Mouse (Mus musculus): ENCODE results near the gene Timp3.

- TF ChIP-seq CTCF (conservative IDR thresholded peaks at IDR 0.05; ENCODE audit: low read length), result no peak
- TF ChIP-seq POU5F1 (IDR thresholded peaks at IDR 0.05; ENCODE audit: borderline replicate concordance, low read length), result no peak
Measured at GRCm38 (mm10) chr10:86328143-86328542, 28.0 kb downstream of the Timp3 start.

Data from E14TG2a.4 (cell line).